Mouse (Mus musculus) E14TG2a.4 (cell line): ENCODE measurements around the gene Gpn2.
A peak's percentile ranks its signal among the peaks of the same experiment; 100 is the strongest.

Source experiments
- H3K27me3 ChIP-seq: 2 replicates; pipeline ENCODE4 v1.6.1; 2014; ENCODE audit warnings: low read length, control low read depth; ENCODE audit not compliant: insufficient read depth
- H3K36me3 ChIP-seq: 2 replicates; pipeline ENCODE4 v1.6.1; 2014; ENCODE audit warnings: low read length, control low read depth; ENCODE audit not compliant: insufficient read depth
- H3K4me1 ChIP-seq: replicated peaks from 2 replicates; pipeline ENCODE4 v1.6.1; 2014; ENCODE audit warnings: low read depth, low read length, control low read depth
- H3K4me3 ChIP-seq: replicated peaks from 2 replicates; pipeline ENCODE4 v1.5.1; 2014; ENCODE audit warnings: mild to moderate bottlenecking, low read length
- H3K9me3 ChIP-seq: 2 replicates; pipeline ENCODE4 v1.6.1; 2014; ENCODE audit warnings: low read length, control low read depth
- CTCF ChIP-seq: conservative IDR thresholded peaks from 2 replicates; pipeline ENCODE4 v1.5.1; 2014; ENCODE audit warnings: low read length
- NANOG ChIP-seq: IDR thresholded peaks from 2 replicates; pipeline ENCODE4 v1.6.1; 2014; ENCODE audit warnings: borderline replicate concordance, low read length, mixed read lengths
- POU5F1 ChIP-seq: IDR thresholded peaks from 2 replicates; pipeline ENCODE4 v1.6.1; 2014; ENCODE audit warnings: low read length, borderline replicate concordance

Gpn2 gene

DNA sequence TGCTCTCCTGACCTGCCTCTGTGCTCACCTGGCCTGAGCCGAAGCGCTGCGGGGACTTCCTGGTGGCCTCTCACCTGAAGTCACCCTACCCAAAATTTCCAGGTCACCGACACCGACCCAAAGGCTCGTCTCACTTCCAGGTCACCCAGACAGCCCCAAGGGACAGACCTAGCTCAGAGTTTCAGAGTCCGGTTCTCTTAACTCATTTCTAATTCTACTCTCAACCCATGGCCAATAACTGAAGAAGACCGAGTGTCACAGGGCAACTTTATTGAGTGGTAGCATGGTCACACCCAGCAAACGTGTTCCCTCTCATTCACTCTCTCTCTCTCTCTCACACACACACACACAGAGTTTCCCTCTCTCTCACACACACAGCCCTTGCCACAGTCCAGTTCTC lies 16.1 kb downstream of the Gpn2 start:
- peaks cover 84% of the 10 kb centered on the region for H3K4me1 ChIP-seq
- no peaks in the 10 kb centered on the region for H3K9me3 ChIP-seq
- peak overlapping the region; percentile 78 for H3K4me3 ChIP-seq
- H3K27me3 ChIP-seq: peaks cover 2% of the 10 kb centered on the region; the same call in 1 of the 2 replicates
- TF ChIP-seq CTCF (no peak), POU5F1 (no peak), NANOG (no peak)
- H3K36me3 ChIP-seq: peaks cover 26% of the 10 kb centered on the region

DNA sequence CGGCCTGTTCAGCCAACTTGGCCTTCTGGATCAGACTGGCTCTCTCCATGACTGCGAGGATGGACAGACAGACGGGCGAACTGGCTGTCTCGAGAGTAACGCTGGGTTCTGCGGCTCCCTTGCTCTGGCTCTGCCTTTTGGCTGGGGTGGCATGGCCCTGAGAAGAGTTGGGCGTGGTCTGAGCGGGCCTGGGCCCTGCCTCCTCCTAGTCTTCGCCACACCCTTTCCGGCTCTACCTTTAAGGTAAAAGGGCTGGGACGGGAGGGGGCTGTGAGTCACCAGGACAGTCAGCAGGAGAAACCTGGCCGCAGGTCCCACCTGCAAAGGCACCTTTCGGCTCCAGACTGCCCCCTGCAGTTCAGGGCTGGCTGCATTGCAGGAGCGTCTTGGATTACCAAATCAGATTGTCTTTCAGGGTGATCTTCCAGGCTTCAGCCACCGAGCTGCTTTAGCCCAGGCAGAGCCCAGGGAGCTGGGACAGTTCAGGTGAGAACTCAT lies 17.6 kb downstream of the Gpn2 start, which contains the start of gene Sfn:
Gene Sfn, minus strand, starts transcription at position 448 of the 498 bp plus-strand sequence.
- Histone ChIP-seq H3K9me3 (no peaks in the 10 kb centered on the region), H3K4me3 (peak within 1 kb of the TSS; percentile 74), H3K27me3 (peaks cover 2% of the 10 kb centered on the region; the same call in 1 of the 2 replicates), H3K36me3 (peaks cover 40% of the 10 kb centered on the region), H3K4me1 (peaks cover 87% of the 10 kb centered on the region)
- TF ChIP-seq CTCF (peak; percentile 52), NANOG (no peak)

DNA sequence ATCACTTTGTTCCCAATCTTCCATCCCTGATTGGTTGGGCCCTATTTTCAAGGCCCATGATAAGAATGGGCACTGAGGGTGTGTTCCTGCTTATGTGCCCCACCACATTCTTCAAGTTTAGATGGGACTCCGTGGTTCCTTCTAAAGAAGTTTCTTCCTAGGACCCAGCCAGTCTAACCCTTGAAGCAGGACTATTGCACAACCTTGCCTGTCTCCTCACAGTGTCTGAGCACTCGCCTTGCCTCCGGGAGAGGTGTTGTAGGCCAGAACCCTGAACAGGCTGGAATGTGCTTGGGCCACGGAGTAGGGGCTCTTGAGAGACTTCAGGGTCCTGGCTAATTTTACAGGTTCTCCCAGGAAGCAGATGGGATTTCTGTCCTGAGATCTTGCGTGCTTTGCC lies 18.9 kb downstream of the Gpn2 start:
- TF ChIP-seq CTCF (no peak), NANOG (no peak)
- no peaks in the 10 kb centered on the region for H3K9me3 ChIP-seq
- H3K4me3 ChIP-seq: peak overlapping the region; percentile 74; the same call in 1 of the 2 replicates
- H3K4me1 ChIP-seq: peaks cover 88% of the 10 kb centered on the region
- peaks cover 2% of the 10 kb centered on the region; the same call in 1 of the 2 replicates for H3K27me3 ChIP-seq
- peaks cover 53% of the 10 kb centered on the region for H3K36me3 ChIP-seq

DNA sequence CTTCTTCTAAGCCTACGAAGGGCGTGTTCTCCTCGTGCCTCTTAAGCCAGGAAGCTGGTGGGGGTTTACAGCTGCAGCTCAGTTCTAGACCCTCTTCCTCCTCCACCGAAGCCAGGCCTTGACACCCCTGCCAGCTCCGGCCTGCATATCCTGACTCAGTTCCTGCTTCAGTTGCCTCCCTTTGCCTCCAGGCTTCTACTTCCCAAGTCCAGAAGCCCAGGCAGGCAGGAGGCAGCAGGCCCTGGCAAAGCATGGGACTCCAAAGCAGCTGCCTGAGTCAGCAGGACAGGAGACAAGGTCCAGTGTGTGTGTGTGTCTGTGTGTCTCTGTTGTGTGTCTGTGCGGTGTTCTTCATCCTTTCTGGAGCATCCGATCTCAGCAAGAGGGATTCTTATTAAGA lies 20.0 kb downstream of the Gpn2 start:
- H3K4me3 ChIP-seq: peak overlapping the region; percentile 32; the same call in 1 of the 2 replicates
- peaks cover 63% of the 10 kb centered on the region for H3K36me3 ChIP-seq
- H3K9me3 ChIP-seq: no peaks in the 10 kb centered on the region
- H3K27me3 ChIP-seq: peaks cover 2% of the 10 kb centered on the region; the same call in 1 of the 2 replicates
- H3K4me1 ChIP-seq: peaks cover 84% of the 10 kb centered on the region
- TF ChIP-seq CTCF (no peak), NANOG (no peak), POU5F1 (no peak)

DNA sequence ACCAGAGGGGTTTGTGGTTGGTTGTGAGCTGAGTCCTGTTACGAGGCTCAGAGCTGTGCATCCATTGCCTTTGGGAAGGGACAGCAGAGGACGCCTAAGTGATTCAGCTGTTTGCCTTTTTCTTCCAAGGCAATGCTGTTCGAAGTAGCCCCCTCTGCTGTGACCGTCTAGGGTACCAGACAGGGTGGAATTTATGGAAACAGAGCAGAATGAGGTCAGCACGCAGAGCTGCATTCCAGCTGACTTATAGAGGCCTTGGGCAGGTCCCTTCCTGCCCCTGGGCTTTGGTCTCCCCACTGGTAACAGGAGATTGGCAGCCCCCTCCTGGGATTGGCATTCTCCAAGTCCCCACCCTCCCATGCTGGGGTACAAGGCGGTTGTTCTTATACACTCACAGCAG lies 20.7 kb downstream of the Gpn2 start:
- TF ChIP-seq POU5F1 (no peak), NANOG (no peak), CTCF (no peak)

DNA sequence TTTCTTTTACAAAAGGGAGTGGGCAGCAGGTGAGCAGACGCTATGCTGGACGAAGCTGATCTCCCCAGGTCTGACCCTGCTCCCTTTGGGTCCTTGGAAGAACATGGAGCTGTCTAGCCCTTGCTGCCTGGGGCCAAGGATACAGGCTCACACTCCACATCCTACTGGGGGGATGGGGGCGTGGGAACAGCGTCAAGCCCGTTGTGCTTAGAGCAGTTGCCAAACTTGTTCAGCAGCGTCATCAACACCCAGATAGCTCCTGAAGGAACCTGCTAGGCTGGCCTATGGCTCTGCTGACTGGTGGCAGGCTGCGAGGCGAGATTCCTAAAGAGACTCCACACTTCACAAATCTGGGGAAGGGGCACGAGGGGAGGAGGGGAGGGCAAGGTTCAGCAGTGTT lies 21.2 kb downstream of the Gpn2 start:
- Histone ChIP-seq H3K4me1 (peaks cover 88% of the 10 kb centered on the region), H3K9me3 (no peaks in the 10 kb centered on the region), H3K36me3 (peaks cover 74% of the 10 kb centered on the region), H3K27me3 (peaks cover 2% of the 10 kb centered on the region; the same call in 1 of the 2 replicates), H3K4me3 (peak overlapping the region; percentile 63)
- TF ChIP-seq CTCF: no peak
- no peak for TF ChIP-seq NANOG
- TF ChIP-seq POU5F1: no peak

More for the DNA sequence above, 20.7 kb downstream of the Gpn2 start:
- Histone ChIP-seq H3K4me1 (peaks cover 87% of the 10 kb centered on the region), H3K4me3 (peak overlapping the region; percentile 63; the same call in 1 of the 2 replicates), H3K36me3 (peaks cover 70% of the 10 kb centered on the region), H3K9me3 (no peaks in the 10 kb centered on the region), H3K27me3 (peaks cover 2% of the 10 kb centered on the region; the same call in 1 of the 2 replicates)

DNA sequence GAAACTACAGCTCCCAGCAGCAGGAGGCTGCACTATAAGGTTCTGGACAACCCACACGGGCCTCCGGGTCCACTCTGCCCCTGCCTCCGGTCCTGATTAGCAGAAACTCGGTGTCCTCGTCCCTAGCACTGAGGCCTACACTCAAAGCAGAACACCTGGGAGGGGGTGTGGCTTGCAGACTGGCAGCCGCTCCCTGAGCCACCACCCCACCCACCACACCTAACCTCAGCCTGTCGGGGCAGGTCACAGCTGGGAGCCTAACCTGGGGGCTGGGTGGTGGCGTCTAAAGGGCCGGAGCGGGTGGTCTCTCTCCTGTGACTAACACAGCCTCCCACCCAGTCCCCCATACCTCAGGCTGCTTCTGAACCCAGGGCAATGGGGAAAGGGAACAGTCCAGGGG lies 23.1 kb downstream of the Gpn2 start:
- Histone ChIP-seq H3K4me1 (peaks cover 89% of the 10 kb centered on the region), H3K9me3 (no peaks in the 10 kb centered on the region), H3K27me3 (no peaks in the 10 kb centered on the region), H3K36me3 (peaks cover 91% of the 10 kb centered on the region), H3K4me3 (0 out of 2 replicates have a peak overlapping the region, but pooled peaks have one; percentile 23)
- TF ChIP-seq CTCF (no peak), NANOG (no peak), POU5F1 (no peak)

DNA sequence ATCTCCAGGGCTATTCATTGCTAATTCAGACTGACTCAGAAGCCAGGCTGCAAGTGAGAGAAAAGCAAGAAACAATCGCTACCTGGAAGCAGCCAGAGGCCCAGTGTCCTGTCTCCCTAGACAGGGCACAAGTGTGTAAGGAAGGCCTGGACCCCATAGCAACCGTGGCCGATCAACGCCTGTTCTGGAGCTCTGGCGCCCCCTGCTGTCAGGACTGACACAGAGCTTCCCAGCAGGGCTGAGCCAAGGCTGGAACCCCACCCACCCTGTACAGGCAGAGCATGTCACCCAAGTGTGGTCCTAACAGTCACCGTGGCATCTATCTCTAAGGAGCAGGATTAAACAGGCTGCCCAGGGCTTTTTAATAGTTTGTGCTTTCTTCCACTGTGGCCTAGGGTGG lies 25.6 kb downstream of the Gpn2 start:
- Histone ChIP-seq H3K4me1 (peaks cover 89% of the 10 kb centered on the region), H3K27me3 (no peaks in the 10 kb centered on the region), H3K4me3 (no peak overlapping the region), H3K9me3 (no peaks in the 10 kb centered on the region), H3K36me3 (peaks cover 95% of the 10 kb centered on the region)
- TF ChIP-seq NANOG: no peak
- TF ChIP-seq CTCF: peak; percentile 79

DNA sequence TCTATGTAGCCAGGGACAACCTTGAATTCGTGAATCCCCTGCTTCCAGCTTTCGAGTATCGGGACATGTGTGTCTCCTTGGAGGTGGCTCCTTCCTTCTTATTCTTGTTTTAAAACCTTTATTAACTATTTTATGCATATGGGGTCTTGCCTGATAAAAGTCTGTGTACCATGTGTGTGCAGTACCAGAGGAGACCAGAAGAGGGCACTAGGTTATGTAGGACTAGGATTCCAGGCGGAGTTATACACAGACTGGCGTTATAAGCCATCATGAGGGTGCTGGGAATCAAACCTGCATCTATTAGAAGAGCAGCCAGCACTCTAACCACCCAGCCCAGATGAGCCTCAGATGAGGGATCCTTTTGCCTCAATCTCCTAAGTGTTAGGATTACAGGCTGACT lies 27.7 kb downstream of the Gpn2 start:
- no peak overlapping the region for H3K4me3 ChIP-seq
- H3K36me3 ChIP-seq: peaks cover 93% of the 10 kb centered on the region
- no peaks in the 10 kb centered on the region for H3K9me3 ChIP-seq
- no peaks in the 10 kb centered on the region for H3K27me3 ChIP-seq
- TF ChIP-seq POU5F1 (no peak), NANOG (no peak), CTCF (peak; percentile 71)
- peaks cover 88% of the 10 kb centered on the region for H3K4me1 ChIP-seq
